Mouse (Mus musculus): ENCODE results near the gene Tgds. TPM values are rescaled to one million over a fixed set of nuclear protein-coding genes. Genes with fewer than 3 reads are reported as not detected.

The Tgds gene
- polyA plus RNA-seq, 1 experiment from 2014 or later: 29.4 TPM

DNA sequence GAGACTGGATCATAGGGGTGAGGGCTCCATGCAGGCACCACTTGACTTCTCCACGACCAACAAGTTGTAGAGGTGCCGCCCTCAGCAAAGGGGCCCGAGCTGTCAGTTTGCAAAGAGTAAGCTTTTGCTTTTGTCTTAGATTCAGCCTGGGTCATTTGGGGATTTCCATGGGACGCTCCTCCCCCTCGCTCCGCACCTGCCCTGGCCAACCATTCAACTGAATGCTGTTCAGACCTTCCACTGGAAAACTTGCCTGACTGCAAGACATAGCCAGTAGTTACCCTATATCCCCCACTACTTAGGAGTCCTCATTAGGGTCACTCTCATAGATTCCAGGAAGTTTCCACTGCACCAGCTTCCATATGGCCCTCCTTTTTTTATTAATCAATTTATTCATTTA lies 48.7 kb downstream of the Tgds start:
- Histone ChIP-seq H3K27me3 (replicated peaks; ENCODE audit: control insufficient read depth, insufficient read depth, low read length) (no peaks in the 10 kb centered on the region), H3K36me3 (ENCODE audit: control insufficient read depth, insufficient read depth) (no peaks in the 10 kb centered on the region), H3K4me2 (replicated peaks; ENCODE audit: low read depth) (no peak overlapping the region), H3K4me3 (ENCODE audit: low read depth, low read length) (no peak overlapping the region), H3K9me3 (ENCODE audit: control insufficient read depth) (no peaks in the 10 kb centered on the region), H3K4me1 (replicated peaks; ENCODE audit: control insufficient read depth, insufficient read depth, low read length) (no peaks in the 10 kb centered on the region), H3K27ac (ENCODE audit: low read depth, low read length) (no peak overlapping the region), H3K9ac (ENCODE audit: low read depth, low read length) (no peak overlapping the region)
- TF ChIP-seq CTCF (IDR thresholded peaks at IDR 0.05; ENCODE audit: low read depth): no peak
- WGBS: 89% methylated on average over 6 of the region's 6 CpGs
- no peak for ATAC-seq

DNA sequence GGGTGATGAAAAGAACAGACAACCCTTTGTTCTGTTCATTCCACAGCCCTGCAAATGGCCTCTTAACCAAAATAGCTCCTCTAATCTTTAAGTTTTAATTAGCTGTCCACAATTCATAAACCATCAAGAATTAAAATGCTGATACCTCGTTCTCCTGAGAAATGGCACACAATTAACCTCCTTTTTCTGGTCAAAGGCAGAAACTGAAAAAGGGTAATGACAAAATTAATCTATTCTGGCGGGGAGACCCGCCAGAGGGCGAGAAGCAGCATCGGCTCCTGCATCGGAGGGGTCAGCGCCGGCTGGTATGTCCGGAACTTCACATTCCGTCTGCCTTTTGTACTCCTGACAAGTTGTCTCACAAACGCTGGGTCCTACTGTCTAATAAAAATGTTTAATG lies 51.9 kb downstream of the Tgds start:
- 57% methylated on average over 11 of the region's 11 CpGs for WGBS
- H3K27ac ChIP-seq (ENCODE audit: low read depth, low read length): no peak overlapping the region
- H3K4me1 ChIP-seq (replicated peaks; ENCODE audit: control insufficient read depth, insufficient read depth, low read length): no peaks in the 10 kb centered on the region
- H3K36me3 ChIP-seq (ENCODE audit: control insufficient read depth, insufficient read depth): no peaks in the 10 kb centered on the region
- TF ChIP-seq CTCF (IDR thresholded peaks at IDR 0.05; ENCODE audit: low read depth): no peak
- H3K4me2 ChIP-seq (replicated peaks; ENCODE audit: low read depth): no peak overlapping the region
- H3K9me3 ChIP-seq (ENCODE audit: control insufficient read depth): no peaks in the 10 kb centered on the region
- no peak overlapping the region for H3K4me3 ChIP-seq (ENCODE audit: low read depth, low read length)
- no peak for ATAC-seq
- no peaks in the 10 kb centered on the region for H3K27me3 ChIP-seq (replicated peaks; ENCODE audit: control insufficient read depth, insufficient read depth, low read length)
- no peak overlapping the region for H3K9ac ChIP-seq (ENCODE audit: low read depth, low read length)

DNA sequence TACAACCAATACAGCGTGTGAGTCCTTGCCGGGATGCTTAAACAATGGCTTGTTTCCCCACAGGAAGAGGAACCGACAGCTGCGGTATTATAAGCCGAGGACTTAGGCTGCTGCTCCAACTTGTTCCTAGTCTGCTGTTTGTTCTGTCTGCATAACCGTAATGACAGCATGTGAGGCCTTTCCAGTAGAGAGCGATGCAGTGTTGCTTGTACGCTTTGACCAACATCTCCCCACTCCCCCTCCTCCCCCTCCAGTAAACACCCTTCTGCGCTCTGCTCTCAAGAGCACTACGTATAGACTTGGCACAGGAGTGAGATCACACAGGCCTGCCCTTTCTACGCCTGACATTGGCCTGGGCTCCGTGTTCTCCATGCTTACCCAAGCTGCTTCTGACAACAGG lies 62.5 kb downstream of the Tgds start:
- no peaks in the 10 kb centered on the region for H3K9me3 ChIP-seq (ENCODE audit: control insufficient read depth)
- ATAC-seq: no peak
- no peak overlapping the region for H3K9ac ChIP-seq (ENCODE audit: low read depth, low read length)
- no peaks in the 10 kb centered on the region for H3K4me1 ChIP-seq (replicated peaks; ENCODE audit: control insufficient read depth, insufficient read depth, low read length)
- no peak overlapping the region for H3K4me3 ChIP-seq (ENCODE audit: low read depth, low read length)
- H3K4me2 ChIP-seq (replicated peaks; ENCODE audit: low read depth): no peak overlapping the region
- peak; percentile 40 for TF ChIP-seq CTCF (IDR thresholded peaks at IDR 0.05; ENCODE audit: low read depth)
- no peaks in the 10 kb centered on the region for H3K27me3 ChIP-seq (replicated peaks; ENCODE audit: control insufficient read depth, insufficient read depth, low read length)
- H3K36me3 ChIP-seq (ENCODE audit: control insufficient read depth, insufficient read depth): no peaks in the 10 kb centered on the region
- H3K27ac ChIP-seq (ENCODE audit: low read depth, low read length): peak overlapping the region; percentile 35; the same call in 1 of the 2 replicates
- 58% methylated on average over 12 of the region's 12 CpGs for WGBS

DNA sequence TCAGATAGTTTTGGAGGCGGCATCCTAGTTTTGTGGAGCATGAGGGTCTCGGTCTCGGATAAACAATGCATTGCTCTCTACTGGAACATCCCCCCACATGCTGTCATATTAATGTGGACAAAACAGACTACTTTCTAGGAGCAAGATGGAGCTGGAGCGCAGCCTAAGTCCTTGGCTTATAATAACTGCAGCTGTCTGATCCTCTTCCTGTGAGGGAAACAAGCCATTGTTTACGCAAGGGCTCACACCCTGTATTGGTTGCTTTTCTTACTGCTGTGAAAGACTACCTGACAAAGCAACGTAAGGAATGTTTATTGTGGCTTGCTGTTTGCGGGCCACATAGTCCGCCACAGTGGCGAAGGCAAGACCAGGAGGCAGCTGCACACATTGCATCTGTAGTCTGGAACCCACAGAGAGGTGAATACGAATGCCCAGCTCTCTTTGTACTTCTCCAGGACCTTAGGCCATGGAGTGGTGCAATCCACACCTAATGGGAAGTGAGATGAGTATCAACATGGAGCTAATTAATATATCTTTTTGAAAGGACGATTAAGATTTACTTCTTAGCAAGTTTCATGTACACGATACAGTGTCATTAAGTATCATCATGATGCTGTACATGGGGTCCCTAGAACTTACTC lies 63.0 kb downstream of the Tgds start:
- Histone ChIP-seq H3K4me3 (ENCODE audit: low read depth, low read length) (no peak overlapping the region), H3K9me3 (ENCODE audit: control insufficient read depth) (no peaks in the 10 kb centered on the region), H3K27ac (ENCODE audit: low read depth, low read length) (peak overlapping the region; percentile 21; the same call in 1 of the 2 replicates), H3K4me1 (replicated peaks; ENCODE audit: control insufficient read depth, insufficient read depth, low read length) (no peaks in the 10 kb centered on the region), H3K27me3 (replicated peaks; ENCODE audit: control insufficient read depth, insufficient read depth, low read length) (no peaks in the 10 kb centered on the region), H3K36me3 (ENCODE audit: control insufficient read depth, insufficient read depth) (no peaks in the 10 kb centered on the region), H3K9ac (ENCODE audit: low read depth, low read length) (no peak overlapping the region), H3K4me2 (replicated peaks; ENCODE audit: low read depth) (no peak overlapping the region)
- WGBS: 67% methylated on average over 12 of the region's 12 CpGs
- no peak for ATAC-seq
- TF ChIP-seq CTCF (IDR thresholded peaks at IDR 0.05; ENCODE audit: low read depth): no peak

Other genes with a start within 250 kb of the Tgds start
- gene Dct, start 80.5 kb downstream of the Tgds start, polyA plus RNA-seq (2015; fragmentation: Nextera tagmentation; extraction: Ambion mirVana): 6.1 and 6.7 TPM in 2 replicates
- 27.2 and 27.5 TPM in 2 replicates for gene Gpr180, start 4.4 kb upstream of the Tgds start, polyA plus RNA-seq (2015; fragmentation: Nextera tagmentation; extraction: Ambion mirVana)
- 0.07 and 0.13 TPM in 2 replicates for gene Sox21, start 104.3 kb upstream of the Tgds start, polyA plus RNA-seq (2015; fragmentation: Nextera tagmentation; extraction: Ambion mirVana)
- gene Gm9376, start 134.2 kb upstream of the Tgds start, polyA plus RNA-seq (2015; fragmentation: Nextera tagmentation; extraction: Ambion mirVana): not detected in 2 replicates

Data from intestine, postnatal 0 days (tissue).